Mouse (Mus musculus): ENCODE measurements around the gene Ccl22. TPM values are rescaled to one million over a fixed set of nuclear protein-coding genes. Genes with fewer than 3 reads are reported as not detected.

Gene Ccl22
- polyA plus RNA-seq, 1 experiment from 2014 or later, result not detected

DNA sequence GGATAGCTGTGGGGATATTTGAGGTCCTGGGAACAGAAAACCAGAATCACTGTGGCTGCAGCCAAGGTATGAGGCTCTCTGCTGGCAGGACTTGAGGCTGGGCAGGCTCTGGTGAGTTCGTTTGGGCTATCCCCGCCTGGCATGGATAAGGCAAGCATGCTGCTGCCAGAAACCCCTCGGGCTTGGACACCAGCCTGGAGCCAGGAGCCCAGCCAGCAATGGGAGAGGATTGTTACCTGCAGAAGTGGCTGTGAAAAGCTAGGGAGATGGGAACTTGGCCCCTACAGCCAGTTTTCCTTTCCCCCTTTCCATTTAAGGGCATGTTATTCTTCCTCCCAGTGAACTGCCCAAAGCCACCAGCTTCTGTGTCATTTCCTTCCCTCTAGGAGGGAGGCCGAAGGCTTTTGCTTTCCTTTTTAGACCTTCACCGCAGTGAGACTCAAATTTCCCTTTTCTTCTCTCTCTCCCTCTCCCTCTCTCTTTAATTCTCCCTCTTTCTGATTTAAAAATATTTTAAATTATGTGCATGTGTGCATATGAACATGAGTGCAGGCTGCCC is 34.2 kb upstream of the Ccl22 start:
- Histone ChIP-seq H3K9me3 (ENCODE audit: control insufficient read depth, low read length) (no peaks in the 10 kb centered on the region), H3K4me3 (ENCODE audit: control insufficient read depth in 1 of 2, insufficient read depth in 1 of 2, low read depth in 1 of 2, low read length in 2 of 2) (no peak overlapping the region), H3K4me2 (ENCODE audit: low read length) (peak overlapping the region; percentile 7; the same call in 1 of the 2 replicates), H3K27ac (replicated peaks in 1 of 2; ENCODE audit: control insufficient read depth in 1 of 2, insufficient read depth in 1 of 2, low read depth in 2 of 2, low read length in 2 of 2) (peak overlapping the region in 1 of 2 experiments; percentile 37; a peak in 2 of 4 replicates), H3K4me1 (ENCODE audit: control insufficient read depth in 2 of 2, insufficient read depth in 2 of 2, low read length in 2 of 2) (peaks cover 12 to 18% of the 10 kb centered on the region in 2 experiments), H3K36me3 (ENCODE audit: control insufficient read depth, insufficient read depth, low read length) (no peaks in the 10 kb centered on the region), H3K9ac (ENCODE audit: low read length) (no peak overlapping the region), H3K27me3 (ENCODE audit: control insufficient read depth, insufficient read depth, low read length) (no peaks in the 10 kb centered on the region)
- 37% methylated on average over 5 of the region's 5 CpGs for WGBS
- no peak for ATAC-seq (ENCODE audit: insufficient number of reproducible peaks, insufficient read depth, low FRiP score, low read depth)

DNA sequence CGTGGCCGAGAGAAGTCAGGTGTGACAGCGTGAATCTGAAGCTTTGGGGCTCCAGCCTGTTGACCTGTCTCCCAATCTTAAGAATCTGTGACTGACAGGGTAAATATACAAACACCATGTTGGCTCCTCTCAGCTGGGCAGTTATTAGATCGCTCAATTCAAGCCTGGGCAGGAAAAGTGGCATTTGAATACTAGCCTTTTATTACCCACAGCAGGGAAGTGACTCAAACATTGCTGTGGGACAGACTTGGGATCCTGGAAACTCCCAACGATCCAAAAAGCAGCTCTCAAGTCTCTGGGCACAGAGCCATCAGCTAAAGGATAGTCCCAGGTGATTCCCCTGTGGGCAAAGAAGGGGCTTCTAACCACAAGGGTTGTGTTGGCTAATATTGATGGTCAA is 30.8 kb upstream of the Ccl22 start:
- no peak for ATAC-seq (ENCODE audit: insufficient number of reproducible peaks, insufficient read depth, low FRiP score, low read depth)
- no peak overlapping the region for H3K9ac ChIP-seq (ENCODE audit: low read length)
- H3K4me2 ChIP-seq (ENCODE audit: low read length), result no peak overlapping the region
- no peaks in the 10 kb centered on the region for H3K36me3 ChIP-seq (ENCODE audit: control insufficient read depth, insufficient read depth, low read length)
- H3K27me3 ChIP-seq (ENCODE audit: control insufficient read depth, insufficient read depth, low read length), result no peaks in the 10 kb centered on the region
- 57% methylated on average over 5 of the region's 5 CpGs for WGBS
- no peak overlapping the region for H3K27ac ChIP-seq (replicated peaks in 1 of 2; ENCODE audit: control insufficient read depth in 1 of 2, insufficient read depth in 1 of 2, low read depth in 2 of 2, low read length in 2 of 2)
- H3K9me3 ChIP-seq (ENCODE audit: control insufficient read depth, low read length), result no peaks in the 10 kb centered on the region
- no peak overlapping the region for H3K4me3 ChIP-seq (ENCODE audit: control insufficient read depth in 1 of 2, insufficient read depth in 1 of 2, low read depth in 1 of 2, low read length in 2 of 2)
- H3K4me1 ChIP-seq (ENCODE audit: control insufficient read depth in 2 of 2, insufficient read depth in 2 of 2, low read length in 2 of 2), result peaks cover 2 to 7% of the 10 kb centered on the region in 2 experiments; a peak in 2 of 4 replicates

DNA sequence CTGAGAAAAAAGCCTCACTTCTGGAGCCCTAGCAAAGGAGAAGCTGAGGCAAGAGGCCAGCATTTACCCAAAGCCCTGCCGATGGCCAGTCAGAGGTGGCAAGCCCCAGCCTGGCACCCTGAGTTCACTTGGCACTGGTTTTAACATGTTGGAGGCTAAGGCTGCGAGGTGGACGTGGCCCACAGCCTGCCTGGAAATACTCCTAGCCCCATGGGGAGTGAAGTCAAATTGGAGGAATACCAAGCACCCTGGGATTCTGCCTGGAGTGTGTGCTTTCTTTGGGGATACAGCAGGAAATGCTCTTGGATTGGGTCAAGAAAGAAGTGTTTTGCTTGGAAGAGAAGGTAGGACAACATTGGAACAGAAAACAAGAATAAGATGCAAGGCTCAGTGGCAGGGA is 29.5 kb upstream of the Ccl22 start:
- Histone ChIP-seq H3K4me2 (ENCODE audit: low read length) (no peak overlapping the region), H3K36me3 (ENCODE audit: control insufficient read depth, insufficient read depth, low read length) (no peaks in the 10 kb centered on the region), H3K27ac (replicated peaks in 1 of 2; ENCODE audit: control insufficient read depth in 1 of 2, insufficient read depth in 1 of 2, low read depth in 2 of 2, low read length in 2 of 2) (no peak overlapping the region), H3K4me1 (ENCODE audit: control insufficient read depth in 2 of 2, insufficient read depth in 2 of 2, low read length in 2 of 2) (peaks cover 2 to 7% of the 10 kb centered on the region in 2 experiments; a peak in 2 of 4 replicates), H3K4me3 (ENCODE audit: control insufficient read depth in 1 of 2, insufficient read depth in 1 of 2, low read depth in 1 of 2, low read length in 2 of 2) (no peak overlapping the region), H3K9ac (ENCODE audit: low read length) (no peak overlapping the region), H3K9me3 (ENCODE audit: control insufficient read depth, low read length) (no peaks in the 10 kb centered on the region), H3K27me3 (ENCODE audit: control insufficient read depth, insufficient read depth, low read length) (no peaks in the 10 kb centered on the region)
- ATAC-seq (ENCODE audit: insufficient number of reproducible peaks, insufficient read depth, low FRiP score, low read depth), result no peak
- WGBS, result 66% methylated on average over 3 of the region's 3 CpGs

DNA sequence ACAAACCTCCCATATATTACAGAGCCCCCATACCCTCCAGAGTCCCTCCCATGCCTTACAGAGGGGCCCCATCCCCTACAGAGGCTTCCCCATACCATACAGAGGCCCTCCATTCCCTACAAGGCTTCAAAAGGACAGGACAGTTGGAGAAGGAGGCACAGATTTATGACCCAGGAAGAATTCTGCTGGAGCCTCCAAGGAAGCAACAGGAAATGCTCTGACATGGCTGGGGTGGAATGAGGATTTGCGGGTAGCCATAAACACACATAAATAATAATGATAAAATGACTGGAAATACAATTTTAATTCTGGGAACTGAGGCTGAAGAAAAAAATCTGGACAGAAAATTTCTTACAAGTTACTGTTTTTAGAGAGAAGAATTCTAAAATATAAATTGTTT is 28.5 kb upstream of the Ccl22 start:
- Histone ChIP-seq H3K36me3 (ENCODE audit: control insufficient read depth, insufficient read depth, low read length) (no peaks in the 10 kb centered on the region), H3K4me2 (ENCODE audit: low read length) (no peak overlapping the region), H3K4me3 (ENCODE audit: control insufficient read depth in 1 of 2, insufficient read depth in 1 of 2, low read depth in 1 of 2, low read length in 2 of 2) (no peak overlapping the region), H3K9ac (ENCODE audit: low read length) (no peak overlapping the region), H3K27ac (replicated peaks in 1 of 2; ENCODE audit: control insufficient read depth in 1 of 2, insufficient read depth in 1 of 2, low read depth in 2 of 2, low read length in 2 of 2) (no peak overlapping the region), H3K9me3 (ENCODE audit: control insufficient read depth, low read length) (no peaks in the 10 kb centered on the region), H3K27me3 (ENCODE audit: control insufficient read depth, insufficient read depth, low read length) (no peaks in the 10 kb centered on the region), H3K4me1 (ENCODE audit: control insufficient read depth in 2 of 2, insufficient read depth in 2 of 2, low read length in 2 of 2) (no peaks in the 10 kb centered on the region)
- no peak for ATAC-seq (ENCODE audit: insufficient number of reproducible peaks, insufficient read depth, low FRiP score, low read depth)
- WGBS, result 92% methylated on average over 1 of the region's 1 CpGs

DNA sequence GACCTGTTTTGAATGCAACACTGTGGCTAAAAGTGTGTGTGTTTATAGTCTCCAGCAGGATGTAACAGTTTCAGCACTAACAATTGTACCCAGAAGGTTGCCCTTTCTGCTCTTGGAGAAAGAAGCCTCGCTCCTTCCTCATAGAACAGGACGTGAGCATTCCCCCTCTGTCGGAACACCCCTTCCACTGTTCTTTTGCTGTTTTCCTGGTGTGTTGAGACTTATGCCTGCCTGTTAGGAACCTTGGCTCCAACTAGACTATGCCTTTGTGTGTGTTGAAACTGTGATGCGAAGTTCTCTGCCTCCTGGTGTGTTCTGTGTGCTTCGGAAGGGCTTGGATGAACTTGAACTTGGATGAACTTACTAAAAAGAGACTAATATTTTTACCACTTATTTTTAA is 19.4 kb upstream of the Ccl22 start:
- no peaks in the 10 kb centered on the region for H3K27me3 ChIP-seq (ENCODE audit: control insufficient read depth, insufficient read depth, low read length)
- no peak for ATAC-seq (ENCODE audit: insufficient number of reproducible peaks, insufficient read depth, low FRiP score, low read depth)
- H3K27ac ChIP-seq (replicated peaks in 1 of 2; ENCODE audit: control insufficient read depth in 1 of 2, insufficient read depth in 1 of 2, low read depth in 2 of 2, low read length in 2 of 2), result no peak overlapping the region
- H3K9me3 ChIP-seq (ENCODE audit: control insufficient read depth, low read length), result no peaks in the 10 kb centered on the region
- no peak overlapping the region for H3K9ac ChIP-seq (ENCODE audit: low read length)
- WGBS, result 65% methylated on average over 5 of the region's 5 CpGs
- no peak overlapping the region for H3K4me3 ChIP-seq (ENCODE audit: control insufficient read depth in 1 of 2, insufficient read depth in 1 of 2, low read depth in 1 of 2, low read length in 2 of 2)
- H3K4me1 ChIP-seq (ENCODE audit: control insufficient read depth in 2 of 2, insufficient read depth in 2 of 2, low read length in 2 of 2), result no peaks in the 10 kb centered on the region
- H3K36me3 ChIP-seq (ENCODE audit: control insufficient read depth, insufficient read depth, low read length), result no peaks in the 10 kb centered on the region
- H3K4me2 ChIP-seq (ENCODE audit: low read length), result no peak overlapping the region

DNA sequence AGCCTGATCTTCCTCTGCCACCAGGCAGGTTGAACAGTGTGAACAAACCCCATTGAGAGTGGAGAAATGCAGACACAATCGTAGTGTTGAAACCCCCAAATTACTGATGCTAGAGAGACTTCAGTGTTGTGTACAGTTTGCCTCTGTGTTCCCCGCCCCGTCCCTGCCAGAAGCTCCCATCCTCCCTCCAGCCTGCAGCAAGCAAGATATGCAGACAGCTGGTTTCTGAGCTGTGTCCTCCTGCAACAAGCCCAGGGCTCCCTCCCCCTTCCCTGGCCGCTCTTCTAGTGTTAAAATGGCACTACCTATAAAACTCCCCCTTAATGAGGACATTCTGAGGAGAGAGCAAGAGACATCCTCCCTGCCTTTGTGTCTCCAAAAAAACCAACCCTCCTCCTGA is 16.1 kb upstream of the Ccl22 start:
- H3K9me3 ChIP-seq (ENCODE audit: control insufficient read depth, low read length), result no peaks in the 10 kb centered on the region
- H3K36me3 ChIP-seq (ENCODE audit: control insufficient read depth, insufficient read depth, low read length), result no peaks in the 10 kb centered on the region
- H3K27ac ChIP-seq (replicated peaks in 1 of 2; ENCODE audit: control insufficient read depth in 1 of 2, insufficient read depth in 1 of 2, low read depth in 2 of 2, low read length in 2 of 2), result no peak overlapping the region
- no peak overlapping the region for H3K4me2 ChIP-seq (ENCODE audit: low read length)
- H3K27me3 ChIP-seq (ENCODE audit: control insufficient read depth, insufficient read depth, low read length), result no peaks in the 10 kb centered on the region
- 41% methylated on average over 4 of the region's 4 CpGs for WGBS
- no peak overlapping the region for H3K9ac ChIP-seq (ENCODE audit: low read length)
- no peak for ATAC-seq (ENCODE audit: insufficient number of reproducible peaks, insufficient read depth, low FRiP score, low read depth)
- no peak overlapping the region for H3K4me3 ChIP-seq (ENCODE audit: control insufficient read depth in 1 of 2, insufficient read depth in 1 of 2, low read depth in 1 of 2, low read length in 2 of 2)
- peaks cover 0 to 4% of the 10 kb centered on the region in 2 experiments; a peak in 2 of 4 replicates for H3K4me1 ChIP-seq (ENCODE audit: control insufficient read depth in 2 of 2, insufficient read depth in 2 of 2, low read length in 2 of 2)

DNA sequence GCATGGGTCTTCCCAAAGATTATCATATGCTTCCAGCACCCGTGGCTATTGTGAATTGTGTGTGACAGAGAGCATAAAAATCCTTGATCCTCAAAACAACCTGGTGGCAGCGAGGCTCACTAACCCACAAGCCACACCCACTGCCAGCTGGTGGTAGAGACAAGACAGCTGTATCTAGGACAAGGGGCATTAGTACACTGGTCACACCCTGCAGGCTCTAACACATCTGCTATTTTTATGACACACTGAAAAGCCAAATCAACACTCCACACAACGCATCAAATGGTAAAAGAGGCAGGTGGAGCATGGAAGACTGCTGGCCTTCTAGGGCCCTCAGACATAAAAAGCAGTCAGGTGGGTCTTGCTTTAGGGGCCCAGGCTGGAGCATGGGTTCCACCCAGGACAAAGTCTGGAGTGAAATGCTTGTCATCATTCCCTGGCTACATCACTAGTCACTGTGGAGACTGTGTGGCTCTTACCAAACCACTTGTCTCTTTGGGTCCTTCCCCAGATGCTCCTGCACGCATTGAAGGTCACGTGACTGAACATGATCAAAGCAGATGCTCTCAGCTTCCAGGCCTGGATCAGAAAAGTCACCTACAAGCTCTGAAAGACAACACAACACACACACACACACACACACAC is 11.4 kb upstream of the Ccl22 start:
- peaks cover 0 to 4% of the 10 kb centered on the region in 2 experiments; a peak in 2 of 4 replicates for H3K4me1 ChIP-seq (ENCODE audit: control insufficient read depth in 2 of 2, insufficient read depth in 2 of 2, low read length in 2 of 2)
- no peaks in the 10 kb centered on the region for H3K9me3 ChIP-seq (ENCODE audit: control insufficient read depth, low read length)
- no peaks in the 10 kb centered on the region for H3K27me3 ChIP-seq (ENCODE audit: control insufficient read depth, insufficient read depth, low read length)
- no peaks in the 10 kb centered on the region for H3K36me3 ChIP-seq (ENCODE audit: control insufficient read depth, insufficient read depth, low read length)
- no peak for ATAC-seq (ENCODE audit: insufficient number of reproducible peaks, insufficient read depth, low FRiP score, low read depth)
- no peak overlapping the region for H3K27ac ChIP-seq (replicated peaks in 1 of 2; ENCODE audit: control insufficient read depth in 1 of 2, insufficient read depth in 1 of 2, low read depth in 2 of 2, low read length in 2 of 2)
- 52% methylated on average over 5 of the region's 5 CpGs for WGBS
- H3K4me2 ChIP-seq (ENCODE audit: low read length), result no peak overlapping the region
- no peak overlapping the region for H3K4me3 ChIP-seq (ENCODE audit: control insufficient read depth in 1 of 2, insufficient read depth in 1 of 2, low read depth in 1 of 2, low read length in 2 of 2)
- H3K9ac ChIP-seq (ENCODE audit: low read length), result no peak overlapping the region
